Mouse (Mus musculus): ENCODE measurements around the gene Zdhhc19. TPM values are rescaled to one million over a fixed set of nuclear protein-coding genes. Genes with fewer than 3 reads are reported as not detected.

The Zdhhc19 gene
- total RNA-seq, 2 experiments from 2014 or later, result not detected

GRCm38 (mm10) chr16:32593283-32593805, 97.3 kb downstream of the Zdhhc19 start:
- intact Hi-C loops (cut with DNase I), result loop anchor here (5.0 kb wide), 1 partner anchor 66 kb away; no protein-coding TSS in a partner anchor
- no peak for DNase-seq
- Histone ChIP-seq H3K4me3 (no peak overlapping the region), H3K27ac (no peak overlapping the region)
- no peak for TF ChIP-seq CTCF (IDR thresholded peaks at IDR 0.05)

- intact Hi-C loops (cut with DNase I), result loop anchor here (5.0 kb wide), 1 partner anchor 67 kb away; no protein-coding TSS in a partner anchor
- no peak overlapping the region for H3K27ac ChIP-seq
- TF ChIP-seq CTCF (IDR thresholded peaks at IDR 0.05), result no peak
- DNase-seq, result no peak
- no peak overlapping the region for H3K4me3 ChIP-seq
These were observed 97.9 kb downstream of the Zdhhc19 start for GRCm38 (mm10) chr16:32593916-32594315.

- intact Hi-C loops (cut with DNase I), result loop anchor here (5.0 kb wide), 1 partner anchor 67 kb away; no protein-coding TSS in a partner anchor
- Histone ChIP-seq H3K27ac (no peak overlapping the region), H3K4me3 (no peak overlapping the region)
- no peak for DNase-seq
- no peak for TF ChIP-seq CTCF (IDR thresholded peaks at IDR 0.05)
These were observed 98.6 kb downstream of the Zdhhc19 start for GRCm38 (mm10) chr16:32594701-32595100.

GRCm38 (mm10) chr16:32595142-32595855, 99.2 kb downstream of the Zdhhc19 start:
- Histone ChIP-seq H3K4me3 (no peak overlapping the region), H3K27ac (peak overlapping the region; percentile 79)
- intact Hi-C loops (cut with DNase I), result no loop called here
- TF ChIP-seq CTCF (IDR thresholded peaks at IDR 0.05), result no peak
- DNase-seq, result peak; percentile 41

- intact Hi-C loops (cut with DNase I), result no loop called here
- H3K4me3 ChIP-seq, result no peak overlapping the region
- DNase-seq, result peak; percentile 34
- H3K27ac ChIP-seq, result peak overlapping the region; percentile 77
- no peak for TF ChIP-seq CTCF (IDR thresholded peaks at IDR 0.05)
These were observed 101.9 kb downstream of the Zdhhc19 start for GRCm38 (mm10) chr16:32597909-32598381.

GRCm38 (mm10) chr16:32599151-32599550, 103.1 kb downstream of the Zdhhc19 start:
- Histone ChIP-seq H3K4me3 (no peak overlapping the region), H3K27ac (0 out of 2 replicates have a peak overlapping the region, but pooled peaks have one; percentile 2)
- DNase-seq, result no peak
- no peak for TF ChIP-seq CTCF (IDR thresholded peaks at IDR 0.05)
- intact Hi-C loops (cut with DNase I), result no loop called here

- Histone ChIP-seq H3K4me3 (no peak overlapping the region), H3K27ac (no peak overlapping the region)
- DNase-seq, result no peak
- intact Hi-C loops (cut with DNase I), result no loop called here
- no peak for TF ChIP-seq CTCF (IDR thresholded peaks at IDR 0.05)
These were observed 106.2 kb downstream of the Zdhhc19 start for GRCm38 (mm10) chr16:32602193-32602685.

GRCm38 (mm10) chr16:32607562-32608343, 111.7 kb downstream of the Zdhhc19 start:
- intact Hi-C loops (cut with DNase I), result loop anchor here (2.0 kb wide), 2 partner anchors 83 to 101 kb away; no protein-coding TSS in a partner anchor
- Histone ChIP-seq H3K27ac (peak overlapping the region; percentile 97), H3K4me3 (peak overlapping the region; percentile 86)
- TF ChIP-seq CTCF (IDR thresholded peaks at IDR 0.05), result no peak
- DNase-seq, result no peak

GRCm38 (mm10) chr16:32608344-32608711, 112.3 kb downstream of the Zdhhc19 start:
- Histone ChIP-seq H3K27ac (peak overlapping the region; percentile 97), H3K4me3 (peak overlapping the region; percentile 86)
- no peak for DNase-seq
- intact Hi-C loops (cut with DNase I), result loop anchor here (2.0 kb wide), 2 partner anchors 84 to 102 kb away; no protein-coding TSS in a partner anchor
- no peak for TF ChIP-seq CTCF (IDR thresholded peaks at IDR 0.05)

GRCm38 (mm10) chr16:32608712-32609400, 112.8 kb downstream of the Zdhhc19 start, which contains the start of gene Tfrc:
Gene Tfrc (plus strand): TSS chr16:32608920.
- DNase-seq, result peak; percentile 98
- Histone ChIP-seq H3K27ac (peak within 1 kb of the TSS; percentile 97), H3K4me3 (peak within 1 kb of the TSS; percentile 86)
- intact Hi-C loops (cut with DNase I), result loop anchor here (2.0 kb wide), 2 partner anchors 84 to 102 kb away; no protein-coding TSS in a partner anchor
- no peak for TF ChIP-seq CTCF (IDR thresholded peaks at IDR 0.05)

GRCm38 (mm10) chr16:32609401-32609779, 113.3 kb downstream of the Zdhhc19 start:
- no peak for DNase-seq
- intact Hi-C loops (cut with DNase I), result loop anchor here (2.0 kb wide), 2 partner anchors 85 to 103 kb away; no protein-coding TSS in a partner anchor
- Histone ChIP-seq H3K27ac (peak overlapping the region; percentile 97), H3K4me3 (peak overlapping the region; percentile 86)
- TF ChIP-seq CTCF (IDR thresholded peaks at IDR 0.05), result peak; percentile 4; the same call in 1 of the 2 replicates
